Mouse (Mus musculus) neural tube, embryonic 15.5 days (tissue): ENCODE measurements around the gene Gm1123. TPM values are rescaled to one million over a fixed set of nuclear protein-coding genes. Genes with fewer than 3 reads are reported as not detected.

Experiments used
- ATAC-seq: fragments of 200-750 bp; cut with Nextera tagmentation; 2 replicates; pipeline ENCODE4 v1.8.0; 2017; ENCODE audit warnings: mild to moderate bottlenecking, moderate TSS enrichment, moderate library complexity; ENCODE audit not compliant: low FRiP score
- H3K27ac ChIP-seq: fragments of 300-500 bp; sonication (generic); replicated peaks from 2 replicates; pipeline ENCODE4 v1.5.1; 2015; ENCODE audit warnings: mild to moderate bottlenecking, inconsistent platforms
- H3K27me3 ChIP-seq: fragments of 300-500 bp; sonication (generic); replicated peaks from 2 replicates; pipeline ENCODE4 v1.6.1; 2015; ENCODE audit warnings: inconsistent platforms
- H3K36me3 ChIP-seq: fragments of 300-500 bp; sonication (generic); 2 replicates; pipeline ENCODE4 v1.6.1; 2015; ENCODE audit warnings: inconsistent platforms
- H3K4me1 ChIP-seq: fragments of 300-500 bp; sonication (generic); 2 replicates; pipeline ENCODE4 v1.6.1; 2015; ENCODE audit warnings: inconsistent platforms
- H3K4me2 ChIP-seq: fragments of 300-500 bp; sonication (generic); 2 replicates; pipeline ENCODE4 v1.6.1; 2015; ENCODE audit warnings: inconsistent platforms, mild to moderate bottlenecking, moderate library complexity
- H3K4me3 ChIP-seq: fragments of 300-500 bp; sonication (generic); replicated peaks from 2 replicates; pipeline ENCODE4 v1.5.1; 2015; ENCODE audit warnings: mild to moderate bottlenecking, inconsistent platforms
- H3K9ac ChIP-seq: fragments of 300-500 bp; sonication (generic); replicated peaks from 2 replicates; pipeline ENCODE4 v1.6.1; 2015; ENCODE audit warnings: mild to moderate bottlenecking, inconsistent platforms
- H3K9me3 ChIP-seq: fragments of 300-500 bp; sonication (generic); replicated peaks from 2 replicates; pipeline ENCODE4 v1.6.1; 2016; ENCODE audit warnings: inconsistent platforms
- WGBS: fragments of 180-500 bp; shearing (Covaris S2); methylation state at CpG from one replicate; pipeline ENCODE4 v1.1.7; 2015; ENCODE audit warnings: mixed read lengths; 5-methylcytosine and 5-hydroxymethylcytosine counted together
- polyA plus RNA-seq: library from polyadenylated mRNA; unstranded; fragments of >200 nt; fragmentation: Nextera tagmentation; extraction: Ambion mirVana; gene quantifications from 2 replicates; pipeline ENCODE4 v1.2.1, GENCODE M21; 2015

The Gm1123 gene
- polyA plus RNA-seq, 1 experiment from 2014 or later, result not detected

DNA sequence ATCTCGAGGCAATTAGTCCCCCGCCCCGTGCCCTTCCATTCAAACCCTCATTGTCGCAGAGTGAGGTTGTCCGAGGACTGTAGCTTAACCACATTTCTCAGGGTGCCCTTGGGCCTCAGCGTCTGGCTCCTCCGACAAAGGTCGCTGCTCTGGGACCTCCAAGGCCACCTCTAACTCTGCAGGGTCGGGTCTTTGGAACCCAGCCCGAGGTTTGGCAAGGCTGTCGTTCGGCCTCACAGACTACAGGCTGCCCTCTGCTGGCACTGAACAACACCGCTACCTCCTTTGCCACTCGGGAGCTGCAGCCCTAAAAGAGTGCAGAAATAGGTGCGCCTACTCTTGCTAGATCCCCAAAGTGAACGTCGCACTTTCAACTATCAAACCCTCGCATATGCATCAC, 70.4 kb downstream of the Gm1123 start:
- H3K27me3 ChIP-seq, result peaks cover 85% of the 10 kb centered on the region
- no peak overlapping the region for H3K27ac ChIP-seq
- no peaks in the 10 kb centered on the region for H3K9me3 ChIP-seq
- WGBS, result 2% methylated on average over 18 of the region's 18 CpGs
- no peak for ATAC-seq
- H3K4me1 ChIP-seq, result peaks cover 4% of the 10 kb centered on the region
- no peaks in the 10 kb centered on the region for H3K36me3 ChIP-seq
- peak overlapping the region; percentile 33; the same call in 1 of the 2 replicates for H3K4me2 ChIP-seq
- H3K9ac ChIP-seq, result no peak overlapping the region
- no peak overlapping the region; the same call in 1 of the 2 replicates for H3K4me3 ChIP-seq

DNA sequence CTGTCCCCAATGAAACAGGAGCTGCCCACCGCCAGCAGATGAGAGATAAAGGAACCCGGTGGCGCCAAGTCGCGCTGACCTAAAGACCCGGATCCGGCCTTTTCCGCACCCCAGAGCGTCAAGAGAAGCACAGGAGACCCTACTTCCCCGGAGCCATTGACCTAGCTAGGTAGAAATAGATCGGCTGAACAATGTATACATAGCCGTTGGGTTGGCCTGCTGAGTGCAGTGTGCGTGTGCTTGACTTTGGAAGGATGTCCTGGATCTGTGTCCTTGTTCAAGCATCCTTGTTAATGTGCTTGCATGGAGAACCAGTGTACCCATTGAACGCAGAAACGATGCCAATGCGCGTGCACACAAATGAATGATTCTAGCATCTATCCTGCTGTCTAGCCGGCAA, 71.9 kb downstream of the Gm1123 start:
- H3K27ac ChIP-seq, result no peak overlapping the region
- H3K4me3 ChIP-seq, result no peak overlapping the region
- H3K4me1 ChIP-seq, result peaks cover 4% of the 10 kb centered on the region
- no peak for ATAC-seq
- H3K4me2 ChIP-seq, result no peak overlapping the region
- no peaks in the 10 kb centered on the region for H3K9me3 ChIP-seq
- WGBS, result 4% methylated on average over 18 of the region's 18 CpGs
- H3K27me3 ChIP-seq, result peaks cover 85% of the 10 kb centered on the region
- H3K9ac ChIP-seq, result no peak overlapping the region
- H3K36me3 ChIP-seq, result no peaks in the 10 kb centered on the region

DNA sequence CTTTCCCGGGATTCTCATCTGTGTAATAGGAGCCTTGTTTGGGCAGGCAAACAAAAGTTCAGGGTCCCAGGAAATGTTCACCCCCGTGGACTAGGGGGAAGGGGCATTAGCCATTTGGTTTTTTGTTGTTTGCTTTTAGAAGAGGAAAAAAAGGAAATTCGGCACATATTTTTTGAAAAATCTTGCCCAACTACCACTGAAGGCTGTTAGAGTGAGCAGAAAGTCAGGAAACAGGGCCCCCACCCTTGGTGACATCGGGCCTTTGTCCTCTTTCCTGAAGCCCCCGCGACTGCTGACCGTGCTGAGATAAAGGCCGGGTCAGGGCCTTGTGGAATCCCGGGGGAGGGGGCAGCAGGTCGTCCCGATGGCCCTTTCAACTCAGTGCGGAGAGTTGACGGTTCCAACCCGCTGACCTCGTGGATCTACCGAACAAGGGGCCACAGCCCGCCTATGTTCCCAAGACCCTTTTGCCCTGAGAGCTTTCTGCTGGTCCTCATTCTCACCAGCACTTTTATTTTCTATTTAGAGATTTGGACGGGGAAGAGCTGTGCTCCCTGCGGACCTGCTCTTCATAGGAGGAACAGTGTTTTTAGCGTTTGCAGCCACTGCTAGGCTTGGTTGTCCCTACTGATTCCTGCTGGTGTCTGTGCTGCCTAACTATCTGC, 72.9 kb downstream of the Gm1123 start:
- ATAC-seq, result no peak

DNA sequence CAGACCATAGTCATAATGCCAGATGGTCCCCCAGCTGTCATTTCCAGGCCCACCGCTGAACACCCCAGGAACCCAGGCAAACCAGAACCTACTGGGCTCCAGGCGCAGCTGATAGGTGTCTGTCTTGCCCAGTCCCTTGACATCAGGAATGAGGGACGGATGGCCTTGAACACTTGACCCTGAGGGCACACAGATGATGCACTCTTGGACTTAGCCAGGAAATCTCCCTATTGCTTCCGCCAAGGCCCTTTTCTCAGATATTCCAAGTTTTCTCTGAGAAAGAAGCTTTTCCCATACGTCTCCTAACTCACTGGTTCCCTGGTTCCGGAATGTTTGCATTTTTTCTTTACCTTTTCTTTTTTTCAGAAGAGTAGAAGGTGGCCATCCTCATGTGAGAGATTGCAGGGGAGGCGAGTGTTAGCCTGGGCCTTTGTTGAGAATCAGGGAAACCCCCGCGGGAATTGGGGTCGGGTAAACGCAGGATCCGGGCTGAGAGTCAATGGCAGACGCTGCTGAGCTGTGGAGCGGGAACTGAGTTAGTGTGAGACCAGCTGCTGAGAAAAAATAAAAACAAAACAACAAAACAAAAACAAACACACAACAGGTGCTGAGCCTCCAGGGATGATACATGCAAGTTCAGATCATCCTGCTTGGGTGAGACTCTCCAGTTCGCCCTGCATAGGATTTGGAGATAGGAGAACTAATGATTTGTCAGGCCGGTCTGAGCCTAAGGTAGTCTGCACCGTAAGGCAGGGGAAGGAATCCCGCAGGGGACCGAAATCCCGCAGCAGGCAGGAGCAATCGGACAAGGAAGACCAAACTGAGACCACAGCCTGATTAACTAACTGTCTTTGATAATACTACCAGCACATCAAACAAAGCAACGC, 73.7 kb downstream of the Gm1123 start:
- no peak for ATAC-seq
- H3K4me3 ChIP-seq, result no peak overlapping the region
- WGBS, result 4% methylated on average over 22 of the region's 22 CpGs
- H3K27me3 ChIP-seq, result peaks cover 89% of the 10 kb centered on the region
- no peak overlapping the region for H3K4me2 ChIP-seq
- H3K4me1 ChIP-seq, result peaks cover 7% of the 10 kb centered on the region
- H3K9me3 ChIP-seq, result no peaks in the 10 kb centered on the region
- H3K27ac ChIP-seq, result no peak overlapping the region
- no peak overlapping the region for H3K9ac ChIP-seq
- H3K36me3 ChIP-seq, result no peaks in the 10 kb centered on the region

More for the DNA sequence above, 72.9 kb downstream of the Gm1123 start:
- Histone ChIP-seq H3K9ac (no peak overlapping the region), H3K27ac (no peak overlapping the region), H3K4me2 (no peak overlapping the region), H3K4me1 (peaks cover 4% of the 10 kb centered on the region), H3K27me3 (peaks cover 92% of the 10 kb centered on the region), H3K36me3 (no peaks in the 10 kb centered on the region), H3K4me3 (no peak overlapping the region), H3K9me3 (no peaks in the 10 kb centered on the region)
- 0% methylated on average over 20 of the region's 20 CpGs for WGBS

DNA sequence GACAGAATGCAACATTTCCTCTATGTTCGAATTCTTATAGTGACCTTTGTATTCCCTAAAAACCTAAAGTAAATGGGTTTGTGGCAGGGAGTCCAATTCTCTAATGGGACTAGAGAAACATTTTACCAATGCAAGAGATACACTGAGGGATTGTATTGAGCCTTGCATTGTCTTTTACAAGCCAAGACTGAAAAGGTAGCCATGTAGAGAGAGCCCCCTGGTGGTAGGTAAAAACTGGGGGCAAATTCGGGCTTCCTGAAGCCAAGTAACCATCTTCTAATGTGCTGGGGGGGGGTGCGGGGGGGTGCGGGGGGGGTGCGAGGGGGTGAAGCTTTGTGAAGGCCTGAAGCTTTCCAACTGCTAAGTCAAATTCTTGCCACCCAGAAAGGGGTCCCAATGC, 75.2 kb downstream of the Gm1123 start:
- Histone ChIP-seq H3K9me3 (no peaks in the 10 kb centered on the region), H3K27me3 (peaks cover 86% of the 10 kb centered on the region), H3K9ac (no peak overlapping the region), H3K4me2 (no peak overlapping the region), H3K36me3 (no peaks in the 10 kb centered on the region), H3K4me3 (no peak overlapping the region), H3K27ac (no peak overlapping the region), H3K4me1 (peaks cover 22% of the 10 kb centered on the region)
- no peak for ATAC-seq
- 20% methylated on average over 4 of the region's 5 CpGs for WGBS

DNA sequence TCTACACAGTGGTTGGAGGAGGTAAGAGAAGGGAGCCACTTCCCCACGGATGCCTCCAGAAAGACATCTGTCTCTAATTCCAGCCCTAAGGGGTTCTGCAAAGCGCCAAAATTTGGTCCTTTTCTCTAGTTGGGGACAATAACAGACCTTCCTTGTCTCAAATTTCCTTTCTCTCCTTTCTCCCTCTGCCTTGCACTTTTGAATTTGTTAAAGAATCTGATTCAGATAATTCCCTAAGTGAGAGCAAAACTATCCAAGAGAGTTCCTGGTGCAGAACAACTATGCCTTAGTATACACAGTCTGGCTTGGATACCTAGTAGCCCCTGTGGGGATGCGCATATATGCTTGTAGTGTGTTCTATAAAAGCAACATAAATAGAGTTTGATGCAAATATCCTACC, 75.7 kb downstream of the Gm1123 start:
- H3K27me3 ChIP-seq, result peaks cover 86% of the 10 kb centered on the region
- WGBS, result 30% methylated on average over 3 of the region's 3 CpGs
- ATAC-seq, result no peak
- no peaks in the 10 kb centered on the region for H3K36me3 ChIP-seq
- peaks cover 24% of the 10 kb centered on the region for H3K4me1 ChIP-seq
- H3K4me2 ChIP-seq, result no peak overlapping the region
- no peak overlapping the region for H3K27ac ChIP-seq
- H3K9ac ChIP-seq, result no peak overlapping the region
- no peak overlapping the region for H3K4me3 ChIP-seq
- H3K9me3 ChIP-seq, result no peaks in the 10 kb centered on the region

DNA sequence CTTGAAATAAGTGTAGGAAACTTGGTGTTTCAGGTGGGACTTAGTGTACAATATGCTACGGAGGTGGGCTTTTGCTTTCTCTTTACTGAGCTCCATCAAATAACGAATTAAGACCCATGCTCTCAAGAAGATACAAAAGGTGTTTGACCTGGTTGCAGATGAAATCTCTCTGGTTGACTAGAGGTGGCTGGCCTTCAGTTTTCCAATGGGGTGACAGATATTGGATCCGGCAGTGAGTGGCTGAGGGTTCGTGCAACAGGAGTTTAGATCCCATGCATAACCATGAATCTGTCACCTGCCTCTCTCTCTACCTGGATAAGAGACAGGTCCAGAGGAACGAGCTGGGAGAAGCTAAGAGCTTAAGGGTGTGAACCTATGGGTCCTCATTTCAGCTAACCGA, 76.9 kb downstream of the Gm1123 start:
- Histone ChIP-seq H3K9ac (no peak overlapping the region), H3K9me3 (no peaks in the 10 kb centered on the region), H3K27ac (no peak overlapping the region), H3K4me1 (peaks cover 27% of the 10 kb centered on the region), H3K27me3 (peaks cover 89% of the 10 kb centered on the region), H3K4me3 (no peak overlapping the region), H3K4me2 (no peak overlapping the region), H3K36me3 (no peaks in the 10 kb centered on the region)
- ATAC-seq, result no peak
- WGBS, result 1% methylated on average over 6 of the region's 6 CpGs

DNA sequence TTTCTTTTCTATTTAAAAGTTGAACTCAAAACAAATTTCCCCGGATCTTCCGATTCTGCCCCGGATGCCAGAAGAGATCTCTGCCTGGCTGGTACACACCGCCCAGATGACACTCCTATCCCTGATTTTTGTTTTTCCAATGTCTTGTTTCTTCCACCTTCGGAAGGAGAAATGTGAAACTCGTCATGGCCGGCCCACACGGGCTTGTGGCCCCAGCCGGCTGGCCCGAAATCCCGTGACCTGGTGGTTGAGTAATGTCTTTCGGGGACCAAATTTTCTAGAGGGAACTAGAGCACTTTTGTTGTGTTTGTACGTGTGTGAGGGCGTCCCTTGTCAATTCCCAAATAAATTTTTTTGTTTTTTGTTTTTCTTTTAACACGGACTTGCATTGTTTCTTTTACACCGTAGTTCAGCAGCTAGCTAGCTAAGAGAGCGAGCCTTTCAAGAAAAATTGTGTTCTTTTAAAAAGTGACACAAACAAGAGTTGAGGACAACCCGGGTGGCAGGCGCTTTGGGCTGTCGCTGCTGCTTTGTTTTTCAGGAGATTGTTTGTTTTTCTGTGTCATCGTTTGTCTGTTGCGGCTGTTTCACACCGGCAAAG, 77.7 kb downstream of the Gm1123 start:
- no peak for ATAC-seq
- no peak overlapping the region for H3K4me2 ChIP-seq
- H3K27ac ChIP-seq, result no peak overlapping the region
- 1% methylated on average over 23 of the region's 23 CpGs for WGBS
- H3K4me1 ChIP-seq, result peaks cover 27% of the 10 kb centered on the region
- no peak overlapping the region for H3K9ac ChIP-seq
- 0 out of 2 replicates have a peak overlapping the region, but pooled peaks have one; percentile 2 for H3K4me3 ChIP-seq
- peaks cover 89% of the 10 kb centered on the region for H3K27me3 ChIP-seq
- no peaks in the 10 kb centered on the region for H3K9me3 ChIP-seq
- H3K36me3 ChIP-seq, result no peaks in the 10 kb centered on the region

Other genes starting within 250 kb of the Gm1123 start
- 0.18 and 0.42 TPM in 2 replicates for gene Prr23a1, start 193.2 kb downstream of the Gm1123 start, polyA plus RNA-seq
- gene Prr23a2, start 179.2 kb downstream of the Gm1123 start, polyA plus RNA-seq, result not detected in 2 replicates
- not detected in 2 replicates for gene Prr23a3, start 170.9 kb downstream of the Gm1123 start, polyA plus RNA-seq
- gene 7420426K07Rik, start 132.6 kb downstream of the Gm1123 start, polyA plus RNA-seq, result not detected in 2 replicates
- 0.49 and 0.55 TPM in 2 replicates for gene Foxl2, start 80.4 kb downstream of the Gm1123 start, polyA plus RNA-seq
- gene Faim, start 49.3 kb downstream of the Gm1123 start, polyA plus RNA-seq, result 106 and 117 TPM in 2 replicates
- 3.1 TPM in 2 replicates for gene Pik3cb, start 104.9 kb upstream of the Gm1123 start, polyA plus RNA-seq
- not detected in 2 replicates for gene Faiml, start 201.5 kb upstream of the Gm1123 start, polyA plus RNA-seq
- gene Cep70, start 207.7 kb upstream of the Gm1123 start, polyA plus RNA-seq, result 45.9 and 52.5 TPM in 2 replicates